Mouse (Mus musculus): ENCODE data around the gene Alg9. TPM values are rescaled to one million over a fixed set of nuclear protein-coding genes. Genes with fewer than 3 reads are reported as not detected.
A peak's percentile ranks its signal among the peaks of the same experiment; 100 is the strongest.

Alg9 gene
- total RNA-seq, 2 experiments from 2014 or later = 25.5 to 26.3 TPM

DNA sequence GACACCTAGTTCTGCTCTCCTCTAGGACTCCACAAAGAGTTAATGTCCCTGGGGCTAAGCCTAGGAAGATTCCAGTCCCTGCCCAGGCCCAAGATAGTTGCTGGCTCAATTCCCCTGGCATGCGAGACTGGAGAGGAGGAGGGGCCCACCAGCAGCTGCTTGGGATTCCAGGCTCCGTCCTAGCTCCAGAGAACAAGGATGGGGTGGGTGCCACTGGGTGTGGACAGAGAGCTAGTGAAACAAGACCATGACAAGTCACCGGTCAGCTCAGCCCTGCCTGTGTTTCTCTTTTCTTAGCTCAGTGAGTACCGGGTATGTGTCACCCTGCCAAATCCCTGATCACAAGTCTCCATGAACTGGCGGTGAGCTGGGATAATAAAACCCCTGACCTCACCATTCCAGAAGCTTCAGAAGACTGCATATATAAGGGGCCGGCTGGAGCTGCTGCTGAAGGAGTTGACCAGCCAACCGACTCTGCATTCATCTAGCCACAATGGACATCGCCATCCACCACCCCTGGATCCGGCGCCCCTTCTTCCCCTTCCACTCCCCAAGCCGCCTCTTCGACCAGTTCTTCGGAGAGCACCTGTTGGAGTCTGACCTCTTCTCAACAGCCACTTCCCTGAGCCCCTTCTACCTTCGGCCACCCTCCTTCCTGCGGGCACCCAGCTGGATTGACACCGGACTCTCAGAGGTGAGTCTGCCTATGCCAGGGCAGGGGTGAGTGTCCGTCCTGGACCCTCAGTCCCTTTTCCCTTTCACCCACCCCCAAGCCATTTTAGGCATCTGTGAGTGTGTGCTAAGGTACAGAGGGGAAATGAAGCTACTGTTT, 21.8 kb upstream of the Alg9 start:
- DNase-seq (ENCODE audit: low spot score in 2 of 2) = peak; percentile 47 to 84
- intact Hi-C loops (cut with DNase I) = no loop called here

DNA sequence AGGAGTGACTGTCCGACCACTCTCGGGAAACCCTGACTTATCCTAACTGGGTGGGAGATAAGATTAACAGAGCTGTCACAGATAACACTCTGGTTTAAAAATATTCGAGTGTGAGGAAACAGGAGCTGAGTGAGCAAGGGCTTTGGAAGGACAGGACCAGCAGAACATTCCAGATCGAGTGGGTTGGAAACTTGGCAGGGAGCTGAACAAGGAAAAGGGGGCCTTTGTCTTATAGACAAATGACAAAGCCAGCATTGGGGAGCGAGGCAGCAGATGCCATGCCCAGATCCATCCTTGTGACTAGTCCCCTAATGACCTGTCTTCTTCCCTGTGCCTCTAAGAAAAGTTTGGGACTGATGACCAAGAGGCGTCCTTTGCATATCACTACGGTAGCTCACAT, 20.9 kb upstream of the Alg9 start:
- DNase-seq (ENCODE audit: low spot score in 2 of 2) = peak in 1 of 2 experiments; percentile 49
- intact Hi-C loops (cut with DNase I) = no loop called here

DNA sequence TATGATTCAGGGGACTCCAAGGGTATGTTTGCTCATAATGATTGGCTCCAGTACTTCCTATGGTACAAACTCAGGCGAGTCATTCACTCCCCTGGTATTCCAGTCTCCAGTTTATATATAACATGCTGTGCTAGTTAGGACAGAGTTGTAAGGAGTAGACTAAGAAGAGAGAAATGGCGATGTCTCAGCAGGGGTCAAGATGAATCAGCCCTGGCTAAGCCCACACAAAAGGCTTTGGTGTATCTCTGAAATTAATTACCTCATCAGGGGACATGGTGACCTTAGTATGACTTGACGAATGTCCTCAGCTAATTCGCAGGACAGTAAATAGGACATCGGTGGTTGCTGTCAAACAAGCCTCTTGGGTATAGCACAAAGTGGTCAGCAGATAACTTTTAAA, 18.1 kb upstream of the Alg9 start:
- intact Hi-C loops (cut with DNase I) = no loop called here
- no peak for DNase-seq (ENCODE audit: low spot score in 2 of 2)

DNA sequence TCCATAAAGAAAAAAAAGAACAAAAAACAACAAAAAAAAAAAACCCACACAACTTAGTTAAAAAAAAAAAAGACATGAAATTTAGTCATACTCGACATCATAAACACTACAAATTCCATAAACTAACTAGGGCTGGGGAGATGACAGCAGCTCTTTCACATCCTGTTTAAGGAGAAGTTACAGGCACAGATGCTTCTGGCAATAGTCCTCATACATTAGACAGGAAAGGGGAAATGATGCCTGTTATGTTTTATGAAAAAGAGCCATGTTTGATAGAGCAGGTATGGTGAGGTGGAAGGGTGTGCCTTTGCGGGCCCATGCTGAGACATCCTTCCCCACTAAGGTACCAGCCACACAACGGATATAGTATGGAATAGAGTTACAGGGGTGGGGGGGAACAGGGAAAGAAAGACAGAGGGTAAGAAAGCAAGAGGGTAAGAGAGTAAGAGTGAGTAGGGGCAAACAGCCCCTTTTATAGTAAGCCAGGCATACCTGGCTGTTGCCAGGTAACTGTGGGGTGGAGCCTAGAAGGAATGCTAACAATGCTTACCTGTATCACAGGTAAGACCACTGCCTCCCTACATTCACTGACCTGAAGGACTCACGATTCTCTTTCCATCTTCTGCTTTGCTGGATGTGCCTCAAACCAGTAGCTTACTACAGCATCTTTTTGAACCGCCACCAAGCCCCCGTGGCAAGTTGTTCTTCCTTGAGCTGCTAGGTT, 13.1 kb upstream of the Alg9 start:
- intact Hi-C loops (cut with DNase I) = loop anchor here (5.0 kb wide), 1 partner anchor 54 kb away; no protein-coding TSS in a partner anchor
- no peak for DNase-seq (ENCODE audit: low spot score in 2 of 2)

DNA sequence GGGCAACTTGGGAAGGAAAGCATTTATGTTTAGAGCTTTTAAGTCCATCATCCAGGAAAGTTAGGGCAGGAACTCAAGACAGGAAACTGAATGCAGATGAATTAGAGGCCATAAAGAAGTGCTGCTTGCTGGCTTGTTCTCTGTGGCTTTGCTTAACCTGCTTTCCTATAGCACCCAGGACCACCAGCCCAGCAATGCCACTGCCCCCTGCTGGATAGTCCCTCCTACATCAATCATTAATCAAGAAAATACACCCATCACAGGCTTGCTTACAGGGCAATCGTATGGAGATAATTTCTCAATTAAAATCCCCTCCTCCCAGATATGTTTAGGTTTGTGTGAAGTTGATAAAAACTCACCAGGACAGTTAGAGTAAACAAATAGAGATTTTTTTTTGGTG, 11.5 kb upstream of the Alg9 start:
- intact Hi-C loops (cut with DNase I) = loop anchor here (5.0 kb wide), 1 partner anchor 56 kb away; no protein-coding TSS in a partner anchor
- no peak for DNase-seq (ENCODE audit: low spot score in 2 of 2)

DNA sequence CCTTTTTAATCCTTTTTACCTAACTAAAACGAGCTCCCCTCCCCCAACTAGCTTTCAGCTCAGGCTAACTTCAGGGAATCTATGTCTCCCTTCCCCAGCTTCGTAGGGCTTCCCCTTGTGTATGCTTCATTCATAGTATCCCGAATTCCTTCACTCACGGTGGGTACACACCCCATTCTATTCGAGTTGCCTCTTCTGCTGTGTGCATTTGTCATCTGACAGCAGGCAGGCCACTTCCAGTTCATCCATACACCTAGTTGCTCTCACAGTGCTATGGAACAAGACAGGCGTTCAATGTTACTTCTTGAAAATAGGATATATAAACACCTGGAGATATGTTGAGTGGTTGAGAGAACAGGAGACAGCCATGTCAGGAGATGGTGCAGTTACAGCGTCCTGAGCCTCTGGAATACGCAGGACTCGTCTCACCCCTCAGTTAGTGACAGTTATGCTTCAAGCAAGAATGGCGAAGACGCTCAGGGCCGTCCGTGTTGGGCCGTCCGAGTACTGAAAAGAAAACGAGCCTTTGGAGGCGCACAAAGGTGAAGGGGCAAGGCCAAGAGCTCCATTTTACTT, 7.2 kb upstream of the Alg9 start:
- DNase-seq (ENCODE audit: low spot score in 2 of 2) = peak in 1 of 2 experiments; percentile 18
- intact Hi-C loops (cut with DNase I) = loop anchor here (1.0 to 5.0 kb wide), 4 partner anchors 28 to 110 kb away; partner anchors contain the start of genes Dixdc1 and Dlat

DNA sequence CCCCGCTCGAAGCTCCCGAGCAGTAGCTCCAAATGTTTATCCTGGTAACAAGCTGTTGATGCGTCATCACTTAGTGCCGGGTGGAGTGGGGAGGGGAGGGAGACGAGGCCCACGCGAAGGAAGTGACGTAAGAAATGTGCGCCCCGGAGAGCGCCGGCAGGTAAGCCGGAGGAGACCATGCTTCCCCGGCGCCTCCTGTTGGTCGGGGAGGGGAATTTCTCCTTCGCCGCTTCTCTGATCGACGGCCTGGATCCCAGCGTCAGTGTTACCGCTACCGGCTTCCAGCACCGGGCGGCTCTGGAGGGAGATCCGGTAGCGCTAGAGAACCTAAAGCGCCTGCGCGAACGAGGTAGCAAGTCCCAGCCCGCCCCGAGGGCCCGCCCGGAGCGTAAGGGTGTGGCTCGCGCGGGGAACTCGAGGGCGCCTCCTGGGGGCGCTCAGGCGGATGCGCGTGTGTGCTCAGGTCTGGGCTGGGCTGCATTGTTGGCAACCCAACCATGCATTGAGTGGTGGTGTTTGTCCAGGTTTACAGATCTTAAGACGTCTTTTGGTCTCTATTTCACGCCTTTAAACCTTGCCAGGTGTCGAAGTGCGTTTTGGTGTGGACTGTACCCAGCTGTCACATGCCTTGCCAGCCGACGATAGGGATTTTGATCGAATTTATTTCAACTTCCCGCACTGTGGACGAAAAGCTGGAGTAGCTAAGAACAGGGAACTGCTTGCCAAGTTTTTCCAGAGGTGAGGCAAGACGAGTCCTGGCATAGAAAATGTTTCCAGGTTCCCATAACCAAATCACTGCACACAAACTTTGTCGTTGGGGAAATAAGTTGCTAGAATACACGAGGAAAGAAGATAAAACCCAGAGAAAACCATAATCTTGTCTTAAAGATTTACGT, 6.5 kb upstream of the Alg9 start, which contains the start of gene Fdxacb1:
Fdxacb1 (plus strand) TSS at position 130 of the 896 bp plus-strand sequence.
- peak; percentile 99 for DNase-seq (ENCODE audit: low spot score in 2 of 2)
- intact Hi-C loops (cut with DNase I) = loop anchor here (1.0 to 5.0 kb wide), 4 partner anchors 29 to 111 kb away; partner anchors contain the start of genes Dixdc1 and Dlat

DNA sequence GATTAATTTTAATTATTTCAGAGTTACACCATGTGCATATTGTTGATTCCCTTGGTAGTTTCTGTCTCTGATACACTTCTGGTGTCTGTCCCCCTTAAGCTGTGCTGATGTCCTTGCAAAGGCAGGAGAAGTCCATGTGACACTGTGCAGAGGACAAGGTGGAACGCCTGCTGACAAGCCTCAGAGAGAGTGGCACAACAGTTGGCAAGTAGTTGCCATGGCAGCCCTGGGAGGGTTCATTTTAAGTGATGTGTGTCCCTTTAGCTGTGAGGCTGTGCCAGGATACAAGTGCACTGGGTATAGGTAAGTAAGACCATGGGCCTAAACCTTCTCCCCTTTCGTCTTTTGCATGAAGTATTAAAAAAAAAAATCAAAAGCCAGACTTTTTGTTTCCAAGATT, 4.8 kb upstream of the Alg9 start:
- no peak for DNase-seq (ENCODE audit: low spot score in 2 of 2)
- intact Hi-C loops (cut with DNase I) = no loop called here

DNA sequence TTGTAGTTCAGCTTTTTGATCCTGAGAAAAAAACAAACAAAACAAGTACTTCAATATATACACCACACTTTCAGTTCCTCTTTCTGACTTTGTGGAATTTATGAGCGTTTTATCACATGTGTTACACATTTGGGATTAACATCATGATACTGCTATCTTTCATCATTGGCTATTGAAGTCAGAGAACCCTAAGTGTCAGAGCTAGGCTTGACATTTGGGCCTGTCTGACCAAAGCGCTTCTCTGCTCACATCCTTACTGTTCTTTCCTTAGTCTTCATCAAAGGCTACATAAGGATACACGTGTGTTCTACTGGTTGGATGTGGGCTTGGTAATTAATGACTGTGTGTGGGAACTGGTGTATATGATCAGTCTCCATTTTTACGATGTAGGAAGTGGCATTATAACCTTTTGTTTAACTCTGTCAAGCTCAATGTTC, 775 bp upstream of the Alg9 start:
- no peak for DNase-seq (ENCODE audit: low spot score in 2 of 2)
- intact Hi-C loops (cut with DNase I) = no loop called here

DNA sequence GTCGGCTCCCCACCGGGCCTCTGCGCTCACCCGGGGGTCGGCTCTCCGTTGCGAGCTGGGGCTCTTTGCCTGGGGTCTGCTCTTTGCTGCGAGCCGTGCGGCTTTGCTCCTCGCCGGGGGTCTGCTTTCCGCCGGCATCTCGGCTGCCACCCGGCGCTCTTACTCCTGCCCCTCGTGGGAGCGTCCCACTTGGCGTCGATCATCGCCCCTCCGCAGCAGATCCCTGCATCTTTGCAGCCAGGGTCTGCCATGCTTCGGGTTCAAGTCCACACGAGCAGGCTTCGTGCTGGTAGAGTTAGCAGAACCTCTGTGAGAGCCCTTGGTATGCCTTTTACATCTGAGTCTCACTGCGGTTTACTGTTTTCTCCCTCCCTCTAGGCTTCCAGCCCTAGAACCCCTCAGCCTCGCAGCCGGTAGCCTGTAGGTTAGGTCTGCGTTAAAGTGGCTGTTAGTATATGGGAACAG, 875 bp downstream of the Alg9 start:
- DNase-seq (ENCODE audit: low spot score in 2 of 2) = no peak
- intact Hi-C loops (cut with DNase I) = no loop called here

DNA sequence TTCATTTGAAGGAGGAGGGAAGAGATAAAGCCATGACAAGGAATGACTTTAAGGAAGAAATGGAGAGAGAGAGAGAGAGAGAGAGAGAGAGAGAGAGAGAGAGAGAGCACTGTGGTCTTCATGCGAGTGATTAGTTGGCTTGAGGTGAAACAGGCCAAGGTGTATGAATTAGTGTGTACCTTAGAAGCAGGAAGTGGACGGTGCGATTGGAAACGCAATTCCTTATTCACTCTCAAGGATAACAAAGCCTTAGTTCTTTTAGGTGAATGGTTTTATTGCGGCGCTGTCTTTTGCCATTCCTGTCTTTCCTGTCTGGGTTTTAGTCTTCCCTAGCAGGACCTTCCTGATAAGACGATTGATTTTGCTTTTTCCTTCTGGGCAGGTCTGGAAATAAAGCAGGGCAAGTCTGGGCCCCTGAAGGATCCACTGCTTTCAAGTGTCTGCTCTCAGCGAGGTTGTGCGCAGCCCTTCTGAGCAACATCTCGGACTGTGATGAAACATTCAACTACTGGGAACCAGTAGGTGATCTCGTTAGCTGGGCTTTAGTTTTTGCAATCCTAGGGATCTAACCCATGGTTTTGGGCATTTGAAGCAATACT, 1.4 kb downstream of the Alg9 start:
- intact Hi-C loops (cut with DNase I) = no loop called here
- no peak for DNase-seq (ENCODE audit: low spot score in 2 of 2)

DNA sequence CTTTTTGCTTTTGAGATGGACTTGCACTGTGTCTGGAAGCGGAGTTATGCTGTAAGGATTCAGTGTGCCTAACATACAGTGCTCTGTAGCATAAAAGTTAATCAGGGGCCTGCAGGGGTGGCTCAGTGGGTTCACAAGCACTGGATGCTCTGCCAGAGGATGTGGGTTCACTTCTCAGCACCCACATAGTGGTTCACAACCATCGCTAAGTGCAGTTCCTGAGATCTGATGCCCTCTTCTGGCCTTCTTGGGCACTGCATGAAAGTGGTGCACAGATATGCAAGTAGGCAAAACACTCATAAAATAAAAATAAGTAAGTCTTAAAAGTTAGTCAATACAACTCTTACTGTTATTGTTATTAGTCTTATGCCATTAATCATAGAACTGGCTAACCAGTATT, 7.3 kb downstream of the Alg9 start:
- intact Hi-C loops (cut with DNase I) = no loop called here
- DNase-seq (ENCODE audit: low spot score in 2 of 2) = no peak

DNA sequence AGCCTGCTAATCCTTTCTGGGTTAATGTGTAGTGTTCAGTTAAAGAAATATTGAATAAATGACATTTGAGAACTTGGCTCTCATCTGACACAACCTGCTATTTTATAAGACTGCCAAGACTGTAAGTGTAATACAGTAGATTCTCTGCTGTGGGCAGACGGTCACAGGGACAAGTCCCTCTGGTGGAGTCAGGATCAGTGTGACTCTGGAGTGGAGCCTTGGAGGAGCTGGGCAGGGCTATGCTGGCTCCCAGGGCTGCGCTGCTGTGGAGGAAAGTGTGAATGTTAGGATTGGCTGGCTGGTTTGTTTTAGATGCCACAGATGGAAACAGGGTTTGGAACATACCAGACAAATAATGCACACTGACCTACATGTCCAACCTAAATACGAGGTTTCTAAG, 20.4 kb downstream of the Alg9 start:
- intact Hi-C loops (cut with DNase I) = no loop called here
- no peak for DNase-seq (ENCODE audit: low spot score in 2 of 2)

DNA sequence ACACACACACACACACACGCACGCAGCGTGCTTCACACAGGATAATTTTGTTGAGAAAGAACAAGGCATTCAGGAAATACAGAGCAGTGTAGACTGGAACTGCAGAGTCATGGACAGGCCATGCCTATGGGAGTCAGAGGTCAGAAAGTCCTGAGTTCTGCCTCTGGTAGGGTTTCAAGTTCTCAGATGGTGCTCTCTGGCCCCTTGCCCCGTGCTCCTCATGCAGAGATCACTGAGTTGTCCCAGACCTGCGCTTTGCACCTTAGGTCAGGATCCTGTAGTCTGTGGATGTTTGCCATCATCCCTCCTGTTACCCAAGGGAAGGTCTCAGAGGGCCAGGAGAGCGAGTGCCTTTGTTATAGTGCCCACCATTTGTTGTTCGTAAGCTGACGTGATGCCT, 22.0 kb downstream of the Alg9 start:
- DNase-seq (ENCODE audit: low spot score in 2 of 2) = no peak
- intact Hi-C loops (cut with DNase I) = no loop called here

DNA sequence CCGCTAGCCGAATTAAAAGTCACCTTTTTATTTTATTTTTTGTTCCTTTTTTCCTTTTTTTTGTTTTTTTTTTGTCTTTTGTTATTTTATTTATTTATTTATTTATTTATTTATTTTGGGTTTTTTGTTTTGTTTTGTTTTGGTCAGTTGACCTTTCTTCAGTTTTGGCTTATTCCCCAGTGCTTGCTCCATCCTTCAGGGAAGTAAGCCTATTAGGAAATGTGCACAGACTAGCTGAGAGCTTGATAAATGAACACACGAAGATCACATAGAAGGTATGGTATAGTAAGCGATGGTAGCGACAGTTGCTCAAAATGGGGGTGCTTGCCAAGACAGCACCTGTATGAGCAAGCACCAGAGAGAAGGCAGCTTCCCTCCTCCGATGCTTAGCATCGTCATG, 22.8 kb downstream of the Alg9 start:
- DNase-seq (ENCODE audit: low spot score in 2 of 2) = no peak
- intact Hi-C loops (cut with DNase I) = no loop called here

DNA sequence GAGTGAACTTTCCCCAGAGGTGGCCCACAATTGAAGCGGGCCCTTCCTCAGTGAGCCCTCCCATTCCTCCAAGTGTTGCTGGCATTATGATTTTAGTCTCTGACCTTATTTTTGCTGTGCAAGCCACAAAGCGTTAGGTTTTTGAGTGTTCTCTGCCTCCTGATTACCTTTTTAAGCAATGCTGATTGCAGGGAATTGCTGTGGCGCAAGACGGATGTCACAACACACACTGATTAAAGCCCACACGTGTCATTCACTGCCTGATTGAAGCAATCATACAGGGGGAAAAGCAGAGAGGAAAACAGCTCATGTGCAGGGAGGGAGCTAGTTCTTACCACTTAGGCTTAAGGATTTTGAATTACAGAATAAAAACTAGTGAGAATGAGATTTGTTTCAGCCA, 23.5 kb downstream of the Alg9 start:
- intact Hi-C loops (cut with DNase I) = no loop called here
- DNase-seq (ENCODE audit: low spot score in 2 of 2) = no peak

DNA sequence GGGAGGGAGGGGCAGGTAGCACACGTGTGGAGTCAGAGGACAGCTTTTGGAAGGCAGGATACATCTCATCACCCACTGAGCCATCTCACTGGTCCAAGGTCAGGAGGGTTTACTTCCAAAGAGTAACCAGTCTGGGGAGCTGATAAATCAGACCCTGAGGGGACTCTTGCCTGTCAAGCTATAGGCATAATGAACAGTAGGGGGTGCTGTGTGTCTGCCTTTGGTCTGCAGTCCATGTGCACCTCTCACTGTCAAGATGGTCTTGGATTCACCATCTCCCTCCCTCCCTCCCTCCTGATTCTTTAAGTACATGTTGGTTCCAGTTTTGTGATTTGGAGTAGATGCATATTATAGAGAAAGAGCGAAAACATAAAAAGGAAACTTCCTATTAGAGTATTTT, 26.2 kb downstream of the Alg9 start:
- DNase-seq (ENCODE audit: low spot score in 2 of 2) = peak; percentile 23 to 64
- intact Hi-C loops (cut with DNase I) = loop anchor here (5.0 kb wide), 2 partner anchors 206 to 251 kb away; partner anchors contain the start of gene Sik2

DNA sequence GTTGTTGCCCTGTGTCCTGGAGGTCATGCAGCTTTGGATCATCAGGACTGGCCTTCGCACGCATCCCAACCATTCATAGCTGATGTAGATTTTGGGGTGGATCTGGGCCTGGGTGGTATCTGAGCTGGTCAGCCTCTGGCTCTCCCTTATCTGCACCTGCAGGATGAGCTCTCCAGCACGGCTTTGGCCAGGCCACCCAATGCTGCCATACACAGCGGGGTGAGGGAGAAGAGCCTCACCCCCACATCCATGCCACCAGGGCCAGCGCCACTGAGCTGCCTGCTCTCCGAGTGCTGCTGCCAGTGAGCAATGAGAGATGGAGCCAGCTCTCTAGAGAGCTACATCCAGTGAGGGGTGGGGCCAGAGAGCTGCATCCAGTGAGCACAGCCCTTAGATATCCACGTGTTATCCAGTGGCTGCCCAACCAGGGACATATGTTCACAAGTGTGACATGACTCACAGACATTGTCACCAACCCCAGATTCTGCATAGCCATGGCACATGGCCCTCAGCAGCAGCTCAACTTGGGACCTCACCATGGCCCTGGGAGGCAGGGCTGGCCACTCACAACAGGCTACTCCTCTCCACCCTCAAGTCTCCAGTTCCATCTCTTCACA, 28.3 kb downstream of the Alg9 start:
- no peak for DNase-seq (ENCODE audit: low spot score in 2 of 2)
- intact Hi-C loops (cut with DNase I) = loop anchor here (5.0 kb wide), 2 partner anchors 204 to 249 kb away; partner anchors contain the start of gene Sik2

All from left cerebral cortex, postnatal 25 days (tissue).